Mouse (Mus musculus): ENCODE data around the gene Asb15. TPM values are rescaled to one million over a fixed set of nuclear protein-coding genes. Genes with fewer than 3 reads are reported as not detected.
A peak's percentile ranks its signal among the peaks of the same experiment; 100 is the strongest.

The Asb15 gene
- polyA plus RNA-seq, 1 experiment from 2014 or later: 0.04 TPM

- H3K4me3 ChIP-seq (ENCODE audit: low read depth, low read length): no peak overlapping the region
- no peak overlapping the region for H3K27ac ChIP-seq (ENCODE audit: low read length)
- H3K27me3 ChIP-seq (ENCODE audit: control insufficient read depth, insufficient read depth, low read depth, low read length): no peaks in the 10 kb centered on the region
- no peak for ATAC-seq (ENCODE audit: low read depth)
- no peak overlapping the region for H3K9ac ChIP-seq (ENCODE audit: low read depth, low read length)
- H3K9me3 ChIP-seq (replicated peaks; ENCODE audit: control insufficient read depth, low read length): no peaks in the 10 kb centered on the region
- 72% methylated on average over 5 of the region's 5 CpGs for WGBS (ENCODE audit: insufficient replicate concordance)
- H3K36me3 ChIP-seq (ENCODE audit: control insufficient read depth, insufficient read depth): no peaks in the 10 kb centered on the region
- no peak overlapping the region for H3K4me2 ChIP-seq (ENCODE audit: low read depth, low read length)
- peaks cover 2% of the 10 kb centered on the region; the same call in 1 of the 2 replicates for H3K4me1 ChIP-seq (ENCODE audit: control insufficient read depth, low read depth, low read length)
These were observed 71.7 kb downstream of the Asb15 start for GRCm38 (mm10) chr6:24599639-24600038.

- WGBS (ENCODE audit: insufficient replicate concordance): 60% methylated on average over 6 of the region's 6 CpGs
- no peak overlapping the region for H3K27ac ChIP-seq (ENCODE audit: low read length)
- H3K4me3 ChIP-seq (ENCODE audit: low read depth, low read length): no peak overlapping the region
- H3K4me2 ChIP-seq (ENCODE audit: low read depth, low read length): no peak overlapping the region
- no peak overlapping the region for H3K9ac ChIP-seq (ENCODE audit: low read depth, low read length)
- ATAC-seq (ENCODE audit: low read depth): no peak
- H3K27me3 ChIP-seq (ENCODE audit: control insufficient read depth, insufficient read depth, low read depth, low read length): no peaks in the 10 kb centered on the region
- no peaks in the 10 kb centered on the region for H3K9me3 ChIP-seq (replicated peaks; ENCODE audit: control insufficient read depth, low read length)
- peaks cover 2% of the 10 kb centered on the region; the same call in 1 of the 2 replicates for H3K4me1 ChIP-seq (ENCODE audit: control insufficient read depth, low read depth, low read length)
- H3K36me3 ChIP-seq (ENCODE audit: control insufficient read depth, insufficient read depth): no peaks in the 10 kb centered on the region
These were observed 72.2 kb downstream of the Asb15 start for GRCm38 (mm10) chr6:24600134-24600533.

DNA sequence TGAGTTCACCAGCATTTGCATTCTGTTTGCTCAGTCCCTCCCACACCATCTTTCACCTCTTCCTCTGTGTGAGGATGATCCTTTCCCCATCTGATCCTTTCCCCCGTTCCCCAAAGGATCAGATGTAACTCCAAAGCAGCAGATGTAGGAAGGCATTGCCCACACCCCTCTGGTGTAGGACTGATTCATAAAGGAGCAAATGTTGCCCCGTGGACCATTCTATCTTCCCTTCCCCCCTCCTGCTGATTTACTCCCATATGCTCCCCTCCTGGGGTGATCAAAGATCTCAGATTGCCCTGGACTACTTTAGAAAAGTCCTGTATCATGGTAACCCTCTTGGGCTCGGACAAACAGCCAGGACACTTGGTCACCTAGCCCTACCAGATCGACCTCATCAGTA, 72.8 kb downstream of the Asb15 start:
- WGBS (ENCODE audit: insufficient replicate concordance): 49% methylated on average over 4 of the region's 4 CpGs
- Histone ChIP-seq H3K36me3 (ENCODE audit: control insufficient read depth, insufficient read depth) (no peaks in the 10 kb centered on the region), H3K4me2 (ENCODE audit: low read depth, low read length) (no peak overlapping the region), H3K4me1 (ENCODE audit: control insufficient read depth, low read depth, low read length) (peaks cover 2% of the 10 kb centered on the region; the same call in 1 of the 2 replicates), H3K4me3 (ENCODE audit: low read depth, low read length) (no peak overlapping the region), H3K9me3 (replicated peaks; ENCODE audit: control insufficient read depth, low read length) (no peaks in the 10 kb centered on the region), H3K27me3 (ENCODE audit: control insufficient read depth, insufficient read depth, low read depth, low read length) (no peaks in the 10 kb centered on the region), H3K9ac (ENCODE audit: low read depth, low read length) (no peak overlapping the region), H3K27ac (ENCODE audit: low read length) (no peak overlapping the region)
- no peak for ATAC-seq (ENCODE audit: low read depth)

- WGBS (ENCODE audit: insufficient replicate concordance): 12% methylated on average over 1 of the region's 1 CpGs
- no peak for ATAC-seq (ENCODE audit: low read depth)
These were observed 73.7 kb downstream of the Asb15 start for GRCm38 (mm10) chr6:24601668-24602067.

DNA sequence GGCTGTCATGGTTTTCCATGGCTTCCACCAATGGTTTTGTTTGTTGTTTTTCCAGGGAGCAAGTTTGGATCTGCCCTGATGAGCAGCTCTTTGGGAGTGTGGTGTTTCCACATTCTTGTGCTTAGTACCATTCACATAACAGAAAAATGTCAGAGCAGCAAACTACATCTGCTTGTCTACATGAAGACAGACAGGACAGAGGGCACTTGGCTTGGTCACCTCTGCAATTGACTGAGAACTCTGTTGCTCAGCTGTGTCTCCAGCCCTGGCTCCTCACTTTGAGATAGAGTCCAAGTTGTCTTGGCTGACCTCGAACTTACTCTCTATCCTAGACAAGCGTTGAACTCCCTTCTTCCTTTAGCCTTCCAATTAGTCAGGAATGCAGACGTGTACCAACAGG, 74.4 kb downstream of the Asb15 start:
- ATAC-seq (ENCODE audit: low read depth): no peak

More at GRCm38 (mm10) chr6:24601668-24602067, 73.7 kb downstream of the Asb15 start:
- Histone ChIP-seq H3K27me3 (ENCODE audit: control insufficient read depth, insufficient read depth, low read depth, low read length) (no peaks in the 10 kb centered on the region), H3K9me3 (replicated peaks; ENCODE audit: control insufficient read depth, low read length) (no peaks in the 10 kb centered on the region), H3K4me2 (ENCODE audit: low read depth, low read length) (no peak overlapping the region), H3K4me1 (ENCODE audit: control insufficient read depth, low read depth, low read length) (peaks cover 2% of the 10 kb centered on the region; the same call in 1 of the 2 replicates), H3K4me3 (ENCODE audit: low read depth, low read length) (no peak overlapping the region), H3K36me3 (ENCODE audit: control insufficient read depth, insufficient read depth) (no peaks in the 10 kb centered on the region), H3K27ac (ENCODE audit: low read length) (no peak overlapping the region), H3K9ac (ENCODE audit: low read depth, low read length) (no peak overlapping the region)

DNA sequence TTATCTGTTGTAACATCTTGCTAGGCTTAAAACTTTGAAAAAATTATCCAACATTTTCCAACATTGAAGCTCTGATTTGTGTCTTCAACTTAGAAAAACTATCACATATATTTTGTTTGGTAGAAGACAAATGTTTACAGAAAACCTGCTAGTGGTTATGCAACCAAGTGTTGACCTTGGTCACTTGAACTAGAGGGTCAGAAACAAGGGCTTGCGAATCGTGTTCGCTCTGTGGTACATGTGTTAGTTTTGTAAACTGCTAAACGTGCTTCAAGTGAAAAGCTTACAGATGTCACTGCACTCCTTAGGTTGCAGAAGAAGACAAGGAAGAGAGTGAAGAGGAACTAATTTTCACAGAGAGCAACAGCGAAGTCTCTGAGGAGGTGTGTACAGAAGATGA, 75.0 kb downstream of the Asb15 start:
- no peaks in the 10 kb centered on the region for H3K36me3 ChIP-seq (ENCODE audit: control insufficient read depth, insufficient read depth)
- 55% methylated on average over 5 of the region's 5 CpGs for WGBS (ENCODE audit: insufficient replicate concordance)
- peaks cover 2% of the 10 kb centered on the region; the same call in 1 of the 2 replicates for H3K4me1 ChIP-seq (ENCODE audit: control insufficient read depth, low read depth, low read length)
- no peaks in the 10 kb centered on the region for H3K9me3 ChIP-seq (replicated peaks; ENCODE audit: control insufficient read depth, low read length)
- peak; percentile 76 for ATAC-seq (ENCODE audit: low read depth)
- H3K27me3 ChIP-seq (ENCODE audit: control insufficient read depth, insufficient read depth, low read depth, low read length): no peaks in the 10 kb centered on the region
- H3K4me3 ChIP-seq (ENCODE audit: low read depth, low read length): no peak overlapping the region
- no peak overlapping the region for H3K9ac ChIP-seq (ENCODE audit: low read depth, low read length)
- H3K27ac ChIP-seq (ENCODE audit: low read length): no peak overlapping the region
- H3K4me2 ChIP-seq (ENCODE audit: low read depth, low read length): no peak overlapping the region

More for the DNA sequence above, 74.4 kb downstream of the Asb15 start:
- peaks cover 2% of the 10 kb centered on the region; the same call in 1 of the 2 replicates for H3K4me1 ChIP-seq (ENCODE audit: control insufficient read depth, low read depth, low read length)
- no peaks in the 10 kb centered on the region for H3K9me3 ChIP-seq (replicated peaks; ENCODE audit: control insufficient read depth, low read length)
- H3K27me3 ChIP-seq (ENCODE audit: control insufficient read depth, insufficient read depth, low read depth, low read length): no peaks in the 10 kb centered on the region
- H3K4me2 ChIP-seq (ENCODE audit: low read depth, low read length): no peak overlapping the region
- no peak overlapping the region for H3K27ac ChIP-seq (ENCODE audit: low read length)
- WGBS (ENCODE audit: insufficient replicate concordance): 51% methylated on average over 3 of the region's 3 CpGs
- H3K9ac ChIP-seq (ENCODE audit: low read depth, low read length): no peak overlapping the region
- no peaks in the 10 kb centered on the region for H3K36me3 ChIP-seq (ENCODE audit: control insufficient read depth, insufficient read depth)
- no peak overlapping the region for H3K4me3 ChIP-seq (ENCODE audit: low read depth, low read length)

GRCm38 (mm10) chr6:24604289-24604688, 76.3 kb downstream of the Asb15 start:
- 84% methylated on average over 7 of the region's 7 CpGs for WGBS (ENCODE audit: insufficient replicate concordance)
- no peak for ATAC-seq (ENCODE audit: low read depth)
- H3K27ac ChIP-seq (ENCODE audit: low read length): no peak overlapping the region

DNA sequence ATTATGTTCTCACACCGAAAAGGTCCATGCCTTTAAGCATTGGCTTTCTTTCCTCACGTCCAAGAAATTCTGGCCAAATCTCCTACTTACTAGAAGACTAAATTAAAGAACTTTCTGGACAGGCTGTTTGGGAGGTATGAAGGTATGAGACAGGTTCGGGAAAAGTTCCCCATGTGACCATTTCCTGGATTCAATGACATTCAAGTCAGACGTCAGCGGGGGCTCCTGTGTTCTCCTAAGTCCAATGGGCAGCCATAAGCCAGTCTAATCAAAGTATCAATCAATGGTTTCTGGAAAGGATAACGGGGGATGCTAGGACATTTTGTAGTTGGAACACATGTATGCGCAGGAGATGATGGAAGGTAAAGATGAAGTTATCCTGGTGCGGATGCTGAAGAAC, 77.7 kb downstream of the Asb15 start:
- Histone ChIP-seq H3K27me3 (ENCODE audit: control insufficient read depth, insufficient read depth, low read depth, low read length) (no peaks in the 10 kb centered on the region), H3K4me2 (ENCODE audit: low read depth, low read length) (no peak overlapping the region), H3K4me3 (ENCODE audit: low read depth, low read length) (no peak overlapping the region), H3K9me3 (replicated peaks; ENCODE audit: control insufficient read depth, low read length) (no peaks in the 10 kb centered on the region), H3K27ac (ENCODE audit: low read length) (no peak overlapping the region), H3K9ac (ENCODE audit: low read depth, low read length) (no peak overlapping the region), H3K36me3 (ENCODE audit: control insufficient read depth, insufficient read depth) (no peaks in the 10 kb centered on the region), H3K4me1 (ENCODE audit: control insufficient read depth, low read depth, low read length) (peaks cover 2% of the 10 kb centered on the region; the same call in 1 of the 2 replicates)
- WGBS (ENCODE audit: insufficient replicate concordance): 80% methylated on average over 8 of the region's 8 CpGs
- no peak for ATAC-seq (ENCODE audit: low read depth)

More at GRCm38 (mm10) chr6:24604289-24604688, 76.3 kb downstream of the Asb15 start:
- H3K9me3 ChIP-seq (replicated peaks; ENCODE audit: control insufficient read depth, low read length): no peaks in the 10 kb centered on the region
- no peak overlapping the region for H3K4me2 ChIP-seq (ENCODE audit: low read depth, low read length)
- peaks cover 2% of the 10 kb centered on the region; the same call in 1 of the 2 replicates for H3K4me1 ChIP-seq (ENCODE audit: control insufficient read depth, low read depth, low read length)
- no peaks in the 10 kb centered on the region for H3K36me3 ChIP-seq (ENCODE audit: control insufficient read depth, insufficient read depth)
- H3K4me3 ChIP-seq (ENCODE audit: low read depth, low read length): no peak overlapping the region
- H3K27me3 ChIP-seq (ENCODE audit: control insufficient read depth, insufficient read depth, low read depth, low read length): no peaks in the 10 kb centered on the region
- no peak overlapping the region for H3K9ac ChIP-seq (ENCODE audit: low read depth, low read length)

DNA sequence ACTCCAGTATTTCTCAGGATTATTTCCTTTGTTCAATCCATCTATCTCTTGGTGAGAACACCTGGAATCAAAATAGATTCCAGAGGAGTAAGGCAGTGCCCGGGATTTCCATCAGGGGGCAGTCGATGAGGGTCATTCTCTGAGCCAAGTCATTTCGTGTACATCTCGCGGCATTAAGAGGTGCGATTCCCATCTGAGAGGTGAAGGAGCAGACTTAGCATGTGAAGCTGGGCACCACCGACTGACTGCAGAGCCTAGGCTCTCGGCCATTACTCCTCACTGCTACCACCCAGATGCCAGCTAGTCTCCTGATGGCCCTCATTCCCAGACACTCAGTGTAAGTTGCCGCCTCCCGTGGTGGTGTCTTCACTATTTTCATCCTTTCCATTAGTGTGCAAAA, 78.6 kb downstream of the Asb15 start:
- Histone ChIP-seq H3K36me3 (ENCODE audit: control insufficient read depth, insufficient read depth) (no peaks in the 10 kb centered on the region), H3K4me1 (ENCODE audit: control insufficient read depth, low read depth, low read length) (peaks cover 2% of the 10 kb centered on the region; the same call in 1 of the 2 replicates), H3K4me3 (ENCODE audit: low read depth, low read length) (no peak overlapping the region), H3K27me3 (ENCODE audit: control insufficient read depth, insufficient read depth, low read depth, low read length) (no peaks in the 10 kb centered on the region), H3K9ac (ENCODE audit: low read depth, low read length) (no peak overlapping the region), H3K27ac (ENCODE audit: low read length) (no peak overlapping the region), H3K9me3 (replicated peaks; ENCODE audit: control insufficient read depth, low read length) (no peaks in the 10 kb centered on the region), H3K4me2 (ENCODE audit: low read depth, low read length) (no peak overlapping the region)
- ATAC-seq (ENCODE audit: low read depth): no peak
- WGBS (ENCODE audit: insufficient replicate concordance): 66% methylated on average over 10 of the region's 10 CpGs

All from liver, embryonic 16.5 days (tissue).